Mouse (Mus musculus): Measurements from ENCODE around the gene Gpd1l. TPM values are rescaled to one million over a fixed set of nuclear protein-coding genes. Genes with fewer than 3 reads are reported as not detected.

Gene Gpd1l
- polyA plus RNA-seq, 1 experiment from 2014 or later, result 38.5 TPM

- Histone ChIP-seq H3K27ac (replicated peaks) (no peak overlapping the region), H3K9me3 (no peaks in the 10 kb centered on the region), H3K36me3 (no peaks in the 10 kb centered on the region), H3K9ac (no peak overlapping the region), H3K4me2 (no peak overlapping the region), H3K4me3 (no peak overlapping the region), H3K4me1 (replicated peaks) (peaks cover 3% of the 10 kb centered on the region; the same call in 1 of the 2 replicates), H3K27me3 (no peaks in the 10 kb centered on the region)
- WGBS, result 40% methylated on average over 8 of the region's 8 CpGs
- no peak for ATAC-seq (ENCODE audit: low FRiP score, low read depth)
Observed at GRCm38 (mm10) chr9:114885991-114886662, 47.7 kb downstream of the Gpd1l start.

GRCm38 (mm10) chr9:114885564-114885963 lies 48.2 kb downstream of the Gpd1l start:
- Histone ChIP-seq H3K4me3 (no peak overlapping the region), H3K27ac (replicated peaks) (no peak overlapping the region), H3K9me3 (no peaks in the 10 kb centered on the region), H3K36me3 (no peaks in the 10 kb centered on the region), H3K4me2 (no peak overlapping the region), H3K9ac (no peak overlapping the region), H3K4me1 (replicated peaks) (no peaks in the 10 kb centered on the region), H3K27me3 (no peaks in the 10 kb centered on the region)
- 76% methylated on average over 4 of the region's 4 CpGs for WGBS
- ATAC-seq (ENCODE audit: low FRiP score, low read depth), result no peak

- H3K4me2 ChIP-seq, result no peak overlapping the region
- no peaks in the 10 kb centered on the region for H3K27me3 ChIP-seq
- H3K4me1 ChIP-seq (replicated peaks), result no peaks in the 10 kb centered on the region
- no peaks in the 10 kb centered on the region for H3K9me3 ChIP-seq
- 73% methylated on average over 2 of the region's 2 CpGs for WGBS
- no peaks in the 10 kb centered on the region for H3K36me3 ChIP-seq
- no peak for ATAC-seq (ENCODE audit: low FRiP score, low read depth)
- no peak overlapping the region for H3K9ac ChIP-seq
- no peak overlapping the region for H3K4me3 ChIP-seq
- no peak overlapping the region for H3K27ac ChIP-seq (replicated peaks)
Observed at GRCm38 (mm10) chr9:114881977-114882376, 51.8 kb downstream of the Gpd1l start.

- Histone ChIP-seq H3K27ac (replicated peaks) (no peak overlapping the region), H3K4me2 (no peak overlapping the region), H3K9ac (no peak overlapping the region), H3K4me3 (no peak overlapping the region), H3K9me3 (no peaks in the 10 kb centered on the region), H3K36me3 (no peaks in the 10 kb centered on the region), H3K4me1 (replicated peaks) (0 out of 2 replicates have a peak, but pooled peaks cover 3% of the 10 kb centered on the region), H3K27me3 (no peaks in the 10 kb centered on the region)
- ATAC-seq (ENCODE audit: low FRiP score, low read depth), result no peak
- WGBS, result 67% methylated on average over 11 of the region's 11 CpGs
Observed at GRCm38 (mm10) chr9:114855327-114855726, 78.5 kb downstream of the Gpd1l start.

GRCm38 (mm10) chr9:114854686-114855085 lies 79.1 kb downstream of the Gpd1l start:
- H3K4me3 ChIP-seq, result no peak overlapping the region
- 66% methylated on average over 9 of the region's 9 CpGs for WGBS
- no peak overlapping the region for H3K4me2 ChIP-seq
- ATAC-seq (ENCODE audit: low FRiP score, low read depth), result no peak
- H3K4me1 ChIP-seq (replicated peaks), result 0 out of 2 replicates have a peak, but pooled peaks cover 3% of the 10 kb centered on the region
- H3K36me3 ChIP-seq, result no peaks in the 10 kb centered on the region
- no peak overlapping the region for H3K27ac ChIP-seq (replicated peaks)
- H3K9ac ChIP-seq, result no peak overlapping the region
- H3K9me3 ChIP-seq, result no peaks in the 10 kb centered on the region
- no peaks in the 10 kb centered on the region for H3K27me3 ChIP-seq

GRCm38 (mm10) chr9:114853336-114853735 lies 80.5 kb downstream of the Gpd1l start:
- H3K4me1 ChIP-seq (replicated peaks), result 0 out of 2 replicates have a peak, but pooled peaks cover 3% of the 10 kb centered on the region
- no peak overlapping the region for H3K4me3 ChIP-seq
- H3K27me3 ChIP-seq, result no peaks in the 10 kb centered on the region
- no peak overlapping the region for H3K9ac ChIP-seq
- no peak overlapping the region for H3K27ac ChIP-seq (replicated peaks)
- H3K9me3 ChIP-seq, result no peaks in the 10 kb centered on the region
- H3K36me3 ChIP-seq, result no peaks in the 10 kb centered on the region
- H3K4me2 ChIP-seq, result no peak overlapping the region
- no peak for ATAC-seq (ENCODE audit: low FRiP score, low read depth)
- 81% methylated on average over 15 of the region's 15 CpGs for WGBS

GRCm38 (mm10) chr9:114851419-114852190 lies 82.2 kb downstream of the Gpd1l start:
- Histone ChIP-seq H3K9me3 (no peaks in the 10 kb centered on the region), H3K36me3 (no peaks in the 10 kb centered on the region), H3K9ac (no peak overlapping the region), H3K27me3 (no peaks in the 10 kb centered on the region), H3K27ac (replicated peaks) (no peak overlapping the region), H3K4me1 (replicated peaks) (0 out of 2 replicates have a peak, but pooled peaks cover 3% of the 10 kb centered on the region), H3K4me3 (no peak overlapping the region), H3K4me2 (no peak overlapping the region)
- ATAC-seq (ENCODE audit: low FRiP score, low read depth), result no peak
- 82% methylated on average over 8 of the region's 8 CpGs for WGBS

Other genes starting within 250 kb of the Gpd1l start
- 139 and 140 TPM in 2 replicates for gene Dync1li1, start 245.2 kb downstream of the Gpd1l start, polyA plus RNA-seq (2015; fragmentation: Nextera tagmentation; extraction: Ambion mirVana)
- 18.0 and 20.9 TPM in 2 replicates for gene Cmtm6, start 202.9 kb downstream of the Gpd1l start, polyA plus RNA-seq (2015; fragmentation: Nextera tagmentation; extraction: Ambion mirVana)
- 11.5 and 16.8 TPM in 2 replicates for gene Cmtm7, start 152.1 kb downstream of the Gpd1l start, polyA plus RNA-seq (2015; fragmentation: Nextera tagmentation; extraction: Ambion mirVana)
- gene Cmtm8, start 89.8 kb downstream of the Gpd1l start, polyA plus RNA-seq (2015; fragmentation: Nextera tagmentation; extraction: Ambion mirVana), result 7.5 and 8.6 TPM in 2 replicates
- gene Osbpl10, start 44.6 kb upstream of the Gpd1l start, polyA plus RNA-seq (2015; fragmentation: Nextera tagmentation; extraction: Ambion mirVana), result 3.1 and 4.7 TPM in 2 replicates
- 154 and 187 TPM in 2 replicates for gene Rps27rt, start 48.8 kb upstream of the Gpd1l start, polyA plus RNA-seq (2015; fragmentation: Nextera tagmentation; extraction: Ambion mirVana)